Mouse (Mus musculus): ENCODE results near the gene Parp16.
"Not testable (repeated sequence)": the region's sequence is repeated elsewhere in the genome, so short reads cannot be mapped to it uniquely, and the experiment has no call there.

Gene Parp16

GRCm38 (mm10) chr9:65179817-65180624, 15.1 kb upstream of the Parp16 start:
- DNase-seq: no peak

- DNase-seq: peak; percentile 75
Measured at GRCm38 (mm10) chr9:65188599-65188998, 6.6 kb upstream of the Parp16 start.

GRCm38 (mm10) chr9:65190306-65190705, 4.8 kb upstream of the Parp16 start:
- DNase-seq: no peak

GRCm38 (mm10) chr9:65191389-65191754, 3.8 kb upstream of the Parp16 start:
- DNase-seq: no peak

GRCm38 (mm10) chr9:65191755-65192469, 3.2 kb upstream of the Parp16 start:
- DNase-seq: no peak

- no peak for DNase-seq
Measured at GRCm38 (mm10) chr9:65193214-65193613, 1.9 kb upstream of the Parp16 start.

GRCm38 (mm10) chr9:65195621-65195981, 448 bp downstream of the Parp16 start:
- DNase-seq: peak; percentile 26

GRCm38 (mm10) chr9:65195982-65196737, 1.0 kb downstream of the Parp16 start:
- no peak for DNase-seq

GRCm38 (mm10) chr9:65196738-65197569, 1.8 kb downstream of the Parp16 start:
- peak; percentile 96 for DNase-seq

GRCm38 (mm10) chr9:65197826-65198225, 2.7 kb downstream of the Parp16 start:
- DNase-seq: no peak

- DNase-seq: no peak
Measured at GRCm38 (mm10) chr9:65199723-65200122, 4.6 kb downstream of the Parp16 start.

GRCm38 (mm10) chr9:65200606-65201005, 5.5 kb downstream of the Parp16 start:
- DNase-seq: no peak

GRCm38 (mm10) chr9:65201021-65201380, 5.8 kb downstream of the Parp16 start:
- no peak for DNase-seq

GRCm38 (mm10) chr9:65201381-65202164, 6.4 kb downstream of the Parp16 start:
- peak; percentile 81 for DNase-seq

GRCm38 (mm10) chr9:65202165-65202754, 7.1 kb downstream of the Parp16 start:
- DNase-seq: no peak

- no peak for DNase-seq
Measured at GRCm38 (mm10) chr9:65205049-65205815, 10.1 kb downstream of the Parp16 start.

GRCm38 (mm10) chr9:65207041-65207815, 12.1 kb downstream of the Parp16 start:
- not testable (repeated sequence) for DNase-seq

- DNase-seq: no peak
Measured at GRCm38 (mm10) chr9:65208293-65209179, 13.4 kb downstream of the Parp16 start.

- DNase-seq: no peak
Measured at GRCm38 (mm10) chr9:65211598-65211997, 16.4 kb downstream of the Parp16 start.

Data from thymus, postnatal 25 days (tissue).